Mouse (Mus musculus) erythroblast, embryonic 14.5 days (primary cell): ENCODE results near the gene Prkrip1. TPM values are rescaled to one million over a fixed set of nuclear protein-coding genes. Genes with fewer than 3 reads are reported as not detected.
"Not testable (repeated sequence)": the region's sequence is repeated elsewhere in the genome, so short reads cannot be mapped to it uniquely, and the experiment has no call there.

Experiments
- H3K27me3 ChIP-seq: 2 replicates; pipeline ENCODE4 v1.6.1; 2012; ENCODE audit warnings: inconsistent platforms; ENCODE audit not compliant: control insufficient read depth
- H3K36me3 ChIP-seq: 2 replicates; pipeline ENCODE4 v1.6.1; 2012; ENCODE audit warnings: mild to moderate bottlenecking, inconsistent platforms; ENCODE audit not compliant: control insufficient read depth
- H3K4me1 ChIP-seq: 2 replicates; pipeline ENCODE4 v1.6.1; 2012; ENCODE audit warnings: inconsistent platforms; ENCODE audit not compliant: control insufficient read depth
- H3K4me3 ChIP-seq: replicated peaks from 2 replicates; pipeline ENCODE3; 2012; ENCODE audit warnings: moderate library complexity, mild to moderate bottlenecking, inconsistent platforms
- H3K9me3 ChIP-seq: 2 replicates; pipeline ENCODE4 v1.6.1; 2012; ENCODE audit warnings: low read length, inconsistent platforms, mixed read lengths; ENCODE audit not compliant: control insufficient read depth
- GATA1 ChIP-seq: IDR thresholded peaks from 2 replicates; pipeline ENCODE4 v1.6.1; 2012; ENCODE audit warnings: low read length, inconsistent platforms, mixed read lengths
- TAL1 ChIP-seq: IDR thresholded peaks from 3 replicates; pipeline ENCODE4 v1.6.1; 2012; ENCODE audit warnings: low read length, inconsistent platforms, mixed read lengths
- polyA plus RNA-seq: library from polyadenylated mRNA; stranded (reverse); fragments of >175 nt; gene quantifications from 2 replicates; pipeline ENCODE4 v1.2.3, GENCODE M21; 2012

Prkrip1 gene
- polyA plus RNA-seq, 1 experiment, result 7.3 TPM

DNA sequence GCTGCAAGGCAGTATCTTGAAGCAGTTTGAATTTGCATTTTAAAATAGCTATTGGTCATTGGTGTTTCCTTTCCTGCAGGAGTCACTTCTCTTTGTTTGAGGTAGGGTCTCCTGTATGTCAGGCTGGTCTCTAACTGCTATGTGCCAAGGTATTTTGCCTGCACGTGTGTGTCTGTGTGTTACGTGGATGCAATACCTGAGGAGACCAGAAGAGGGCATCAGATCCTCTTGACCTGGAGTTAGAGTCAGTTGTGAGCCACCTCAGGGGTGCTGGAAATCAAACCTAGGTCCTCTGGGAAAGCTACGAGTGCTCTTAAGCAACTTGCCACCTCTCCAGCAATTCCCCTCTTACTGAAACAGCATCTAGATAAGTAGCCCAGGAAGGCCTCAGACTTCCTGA is 16.4 kb upstream of the Prkrip1 start:
- Histone ChIP-seq H3K36me3 (no peaks in the 10 kb centered on the region), H3K9me3 (peaks cover 10% of the 10 kb centered on the region; the same call in 1 of the 2 replicates), H3K27me3 (no peaks in the 10 kb centered on the region), H3K4me3 (no peak overlapping the region), H3K4me1 (peaks cover 2% of the 10 kb centered on the region; the same call in 1 of the 2 replicates)
- TF ChIP-seq TAL1, result no peak
- no peak for TF ChIP-seq GATA1

DNA sequence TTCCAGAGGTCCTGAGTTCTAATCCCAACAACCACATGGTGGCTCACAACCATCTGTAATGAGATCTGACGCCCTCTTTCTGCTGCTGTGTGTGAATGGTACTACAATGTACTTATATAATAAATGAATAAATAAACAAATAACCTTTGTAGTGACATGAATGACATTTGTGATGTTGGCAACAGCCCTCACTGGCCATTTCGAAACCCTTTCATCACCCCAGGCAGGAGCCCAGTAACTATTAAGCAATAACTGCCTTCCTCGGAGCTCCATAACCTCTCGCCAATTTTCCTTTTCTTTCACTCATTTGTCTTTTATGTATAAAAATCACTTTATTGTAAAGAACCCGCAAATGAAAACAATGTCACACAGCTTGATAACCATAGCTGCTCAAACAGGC is 15.0 kb upstream of the Prkrip1 start:
- no peak for TF ChIP-seq TAL1
- no peak for TF ChIP-seq GATA1
- no peaks in the 10 kb centered on the region for H3K36me3 ChIP-seq
- H3K4me3 ChIP-seq, result no peak overlapping the region
- no peaks in the 10 kb centered on the region for H3K27me3 ChIP-seq
- peaks cover 10% of the 10 kb centered on the region; the same call in 1 of the 2 replicates for H3K9me3 ChIP-seq
- peaks cover 2% of the 10 kb centered on the region; the same call in 1 of the 2 replicates for H3K4me1 ChIP-seq

DNA sequence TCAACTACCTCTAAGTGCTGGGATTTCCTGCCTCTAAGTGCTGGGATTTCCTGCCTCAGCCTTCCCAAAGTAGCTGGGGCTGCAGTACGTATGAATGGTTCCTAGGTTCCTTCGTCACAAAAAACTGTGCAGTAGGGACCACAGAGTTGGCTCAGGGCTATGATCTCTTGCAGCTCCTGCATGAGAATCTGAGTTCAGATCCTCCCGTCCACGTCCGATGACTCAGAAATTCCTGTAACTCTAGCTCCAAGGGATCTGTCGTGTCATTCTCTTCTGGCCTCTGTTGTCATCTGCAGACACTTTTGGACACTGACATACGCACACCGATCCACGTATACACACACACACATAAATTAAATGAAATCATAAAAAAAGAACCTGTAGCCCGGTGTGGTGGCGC is 14.0 kb upstream of the Prkrip1 start:
- no peak overlapping the region for H3K4me3 ChIP-seq
- H3K27me3 ChIP-seq, result no peaks in the 10 kb centered on the region
- TF ChIP-seq GATA1 (no peak), TAL1 (no peak)
- H3K36me3 ChIP-seq, result no peaks in the 10 kb centered on the region
- no peaks in the 10 kb centered on the region for H3K4me1 ChIP-seq
- H3K9me3 ChIP-seq, result peaks cover 10% of the 10 kb centered on the region; the same call in 1 of the 2 replicates

DNA sequence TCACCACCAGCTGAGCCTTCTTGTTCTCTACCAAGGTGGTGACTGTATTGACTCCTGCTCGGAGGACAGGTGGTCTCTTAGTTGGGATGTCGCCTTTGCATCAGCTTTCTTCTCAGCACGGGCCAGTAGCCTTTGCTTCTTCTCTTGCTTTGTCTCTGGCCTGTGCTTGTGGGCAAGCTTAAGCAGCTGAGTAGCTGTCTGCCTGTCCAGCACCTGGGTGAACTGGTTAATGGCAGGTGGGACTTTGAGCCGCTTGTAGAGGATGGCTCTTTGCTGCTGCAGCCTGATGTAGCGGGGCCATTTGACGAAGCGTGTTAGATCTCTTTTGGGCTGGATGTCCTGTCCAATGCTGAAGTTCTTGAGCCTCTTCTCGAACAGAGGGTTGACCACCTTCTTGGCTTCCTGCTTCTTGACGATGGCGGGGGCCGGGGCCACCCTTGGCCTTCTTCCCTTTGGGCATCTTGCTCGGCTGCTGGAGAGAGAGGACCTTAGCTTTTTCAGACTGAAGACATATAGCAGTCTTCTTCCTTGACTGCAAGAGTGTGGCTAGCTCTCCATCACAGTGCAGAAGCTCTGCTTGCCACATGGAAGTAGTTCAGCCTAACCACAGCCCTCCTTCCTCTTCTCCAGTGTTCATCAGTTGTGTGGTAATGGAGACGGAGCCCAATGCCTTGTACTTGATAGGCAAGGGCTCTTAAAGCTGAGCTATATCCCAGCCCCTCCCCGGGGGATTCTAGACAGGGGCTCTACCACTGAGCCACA is 12.8 kb upstream of the Prkrip1 start:
- H3K4me1 ChIP-seq, H3K4me3 ChIP-seq, H3K27me3 ChIP-seq, H3K9me3 ChIP-seq, H3K36me3 ChIP-seq: not testable (repeated sequence)

DNA sequence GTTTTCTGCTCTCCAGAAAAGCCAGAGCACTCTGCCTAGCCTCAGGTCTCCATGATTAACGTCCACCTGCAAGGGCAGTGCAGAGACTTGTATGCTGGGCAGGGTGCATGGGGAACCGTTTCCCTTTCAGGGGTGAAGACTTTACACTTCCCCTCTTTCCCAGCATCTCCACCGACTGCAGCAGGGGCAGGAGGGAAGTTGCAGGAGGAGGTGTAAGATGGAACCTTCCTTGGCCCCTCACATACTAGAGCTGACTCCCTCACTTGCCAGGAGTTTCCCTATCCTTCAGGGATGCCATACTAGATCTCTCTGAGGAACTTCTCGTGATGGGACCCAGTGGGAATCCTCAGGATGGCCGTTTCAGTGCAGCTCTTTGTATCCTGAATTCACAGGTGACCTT is 11.8 kb upstream of the Prkrip1 start:
- Histone ChIP-seq H3K27me3 (no peaks in the 10 kb centered on the region), H3K4me3 (no peak overlapping the region), H3K4me1 (no peaks in the 10 kb centered on the region), H3K36me3 (no peaks in the 10 kb centered on the region), H3K9me3 (peaks cover 5% of the 10 kb centered on the region; the same call in 1 of the 2 replicates)
- TF ChIP-seq TAL1, result no peak
- no peak for TF ChIP-seq GATA1

DNA sequence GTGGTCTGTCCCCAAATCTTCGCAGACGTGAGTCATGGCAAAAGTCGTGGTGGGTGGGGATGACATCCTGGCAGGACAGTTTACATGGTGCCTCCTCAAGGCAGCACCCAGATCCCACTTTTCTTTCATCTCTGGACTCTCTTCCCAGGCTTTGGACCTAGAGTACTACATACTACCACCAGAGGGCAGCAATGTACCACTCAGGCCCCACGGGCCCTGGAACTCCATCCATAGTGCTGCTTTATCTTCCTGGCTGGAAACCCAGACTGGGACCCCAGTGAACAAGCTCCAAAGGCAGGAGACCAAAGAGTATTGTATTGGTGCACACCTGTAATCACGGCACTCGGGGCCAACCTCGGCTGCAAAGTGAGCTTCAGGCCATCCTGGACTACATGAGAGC is 3.1 kb upstream of the Prkrip1 start:
- H3K9me3 ChIP-seq, result no peaks in the 10 kb centered on the region
- peaks cover 5% of the 10 kb centered on the region for H3K36me3 ChIP-seq
- H3K27me3 ChIP-seq, result no peaks in the 10 kb centered on the region
- H3K4me3 ChIP-seq, result no peak overlapping the region
- TF ChIP-seq TAL1, result no peak
- TF ChIP-seq GATA1, result no peak
- peaks cover 20% of the 10 kb centered on the region for H3K4me1 ChIP-seq

DNA sequence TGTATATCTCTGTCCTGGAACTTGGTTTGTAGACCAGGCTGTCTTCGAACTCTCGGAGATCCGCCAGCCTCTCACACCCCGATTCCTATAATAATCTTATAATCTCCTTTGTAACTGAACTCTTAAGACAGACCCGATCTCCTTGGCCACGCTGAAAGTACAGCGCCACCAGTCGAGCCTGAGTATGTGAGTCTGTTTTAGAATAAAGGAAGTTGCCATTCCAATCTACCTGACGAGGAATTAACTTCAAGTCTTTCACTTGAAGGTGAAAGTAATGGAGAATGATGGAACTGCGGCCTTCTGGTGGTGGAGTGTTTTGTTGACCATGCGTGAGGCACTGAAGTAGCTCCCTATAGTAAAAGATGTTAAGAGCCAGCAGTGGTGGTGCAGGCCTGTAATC is 763 bp upstream of the Prkrip1 start:
- H3K4me3 ChIP-seq, result peak overlapping the region; percentile 90
- H3K36me3 ChIP-seq, result peaks cover 28% of the 10 kb centered on the region

DNA sequence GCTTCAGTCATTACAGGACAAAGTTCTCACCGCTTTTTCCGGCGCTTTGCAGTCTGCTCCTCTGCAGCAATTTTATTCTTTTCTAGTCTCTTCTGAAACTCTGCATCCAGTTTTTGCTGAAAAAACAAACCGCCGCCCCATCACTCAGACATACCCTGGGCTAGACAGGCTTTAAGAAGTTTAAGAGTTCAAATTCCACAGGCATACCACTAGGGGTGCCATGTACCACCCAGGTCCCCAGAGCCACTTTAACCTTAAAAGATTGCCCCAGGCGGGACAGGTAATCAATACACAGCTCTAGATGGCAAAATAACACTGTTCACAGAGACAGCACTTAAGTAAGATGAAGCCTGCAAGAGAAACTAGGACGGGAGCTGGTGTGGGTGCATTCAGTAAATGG is 6.9 kb downstream of the Prkrip1 start:
- peaks cover under 1% of the 10 kb centered on the region; the same call in 1 of the 2 replicates for H3K4me1 ChIP-seq
- peaks cover 95% of the 10 kb centered on the region for H3K36me3 ChIP-seq
- H3K4me3 ChIP-seq, result no peak overlapping the region
- H3K9me3 ChIP-seq, result no peaks in the 10 kb centered on the region
- H3K27me3 ChIP-seq, result no peaks in the 10 kb centered on the region
- TF ChIP-seq TAL1 (no peak), GATA1 (no peak)

More for the DNA sequence above, 763 bp upstream of the Prkrip1 start:
- TF ChIP-seq TAL1 (no peak), GATA1 (no peak)
- Histone ChIP-seq H3K9me3 (no peaks in the 10 kb centered on the region), H3K4me1 (peaks cover 20% of the 10 kb centered on the region), H3K27me3 (no peaks in the 10 kb centered on the region)

DNA sequence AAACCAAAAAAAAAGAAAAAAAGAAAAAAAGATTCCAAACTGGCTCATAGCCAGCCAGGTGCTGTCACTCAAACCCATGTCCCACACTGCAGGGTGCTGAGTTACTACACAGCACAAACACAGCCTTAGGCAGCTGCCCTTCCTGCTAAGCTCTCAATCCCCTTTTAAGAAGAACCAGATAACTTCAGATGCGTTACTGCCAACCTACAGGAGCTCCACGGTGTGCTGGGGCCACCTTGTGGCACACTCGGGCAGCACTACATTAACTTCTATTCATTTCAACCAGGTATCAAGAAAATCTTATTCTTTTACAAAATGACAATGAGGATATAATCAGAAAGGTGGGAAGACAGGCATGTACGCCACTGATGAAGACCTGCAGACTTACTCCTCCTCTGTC is 12.0 kb downstream of the Prkrip1 start:
- Histone ChIP-seq H3K27me3 (no peaks in the 10 kb centered on the region), H3K9me3 (no peaks in the 10 kb centered on the region), H3K36me3 (peaks cover 90% of the 10 kb centered on the region), H3K4me1 (peaks cover 2% of the 10 kb centered on the region; the same call in 1 of the 2 replicates), H3K4me3 (no peak overlapping the region)
- TF ChIP-seq GATA1 (no peak), TAL1 (no peak)
